Mouse (Mus musculus): ENCODE measurements around the gene Npm3. TPM values are rescaled to one million over a fixed set of nuclear protein-coding genes. Genes with fewer than 3 reads are reported as not detected.

Npm3 gene
- polyA plus RNA-seq, 1 experiment from 2014 or later = 10.6 TPM

- Histone ChIP-seq H3K36me3 (ENCODE audit: control insufficient read depth, insufficient read depth) (no peaks in the 10 kb centered on the region), H3K4me3 (replicated peaks; ENCODE audit: low read length) (no peak overlapping the region), H3K9ac (replicated peaks; ENCODE audit: low read depth, low read length) (no peak overlapping the region), H3K27ac (ENCODE audit: low read length) (no peak overlapping the region), H3K27me3 (replicated peaks; ENCODE audit: control insufficient read depth, insufficient read depth, low read length) (peaks cover 19% of the 10 kb centered on the region), H3K4me1 (replicated peaks; ENCODE audit: control insufficient read depth, insufficient read depth, low read length) (no peaks in the 10 kb centered on the region), H3K4me2 (ENCODE audit: low read length) (no peak overlapping the region), H3K9me3 (ENCODE audit: control insufficient read depth, low read length) (no peaks in the 10 kb centered on the region)
- 68% methylated on average over 8 of the region's 8 CpGs for WGBS
- no peak for ATAC-seq
Measured at GRCm38 (mm10) chr19:45730042-45730441, 19.3 kb downstream of the Npm3 start.

- H3K27ac ChIP-seq (ENCODE audit: low read length) = no peak overlapping the region
- no peaks in the 10 kb centered on the region for H3K27me3 ChIP-seq (replicated peaks; ENCODE audit: control insufficient read depth, insufficient read depth, low read length)
- H3K9ac ChIP-seq (replicated peaks; ENCODE audit: low read depth, low read length) = no peak overlapping the region
- H3K4me3 ChIP-seq (replicated peaks; ENCODE audit: low read length) = no peak overlapping the region
- no peak overlapping the region for H3K4me2 ChIP-seq (ENCODE audit: low read length)
- no peaks in the 10 kb centered on the region for H3K36me3 ChIP-seq (ENCODE audit: control insufficient read depth, insufficient read depth)
- 75% methylated on average over 10 of the region's 10 CpGs for WGBS
- H3K4me1 ChIP-seq (replicated peaks; ENCODE audit: control insufficient read depth, insufficient read depth, low read length) = no peaks in the 10 kb centered on the region
- no peak for ATAC-seq
- H3K9me3 ChIP-seq (ENCODE audit: control insufficient read depth, low read length) = no peaks in the 10 kb centered on the region
Measured at GRCm38 (mm10) chr19:45727231-45727630, 22.2 kb downstream of the Npm3 start.

GRCm38 (mm10) chr19:45725677-45726277 lies 23.6 kb downstream of the Npm3 start:
- no peaks in the 10 kb centered on the region for H3K27me3 ChIP-seq (replicated peaks; ENCODE audit: control insufficient read depth, insufficient read depth, low read length)
- 57% methylated on average over 14 of the region's 14 CpGs for WGBS
- no peak overlapping the region for H3K27ac ChIP-seq (ENCODE audit: low read length)

GRCm38 (mm10) chr19:45722188-45722587 lies 27.2 kb downstream of the Npm3 start:
- WGBS = 72% methylated on average over 5 of the region's 5 CpGs
- Histone ChIP-seq H3K4me3 (replicated peaks; ENCODE audit: low read length) (no peak overlapping the region), H3K27ac (ENCODE audit: low read length) (no peak overlapping the region), H3K9ac (replicated peaks; ENCODE audit: low read depth, low read length) (no peak overlapping the region), H3K4me2 (ENCODE audit: low read length) (no peak overlapping the region), H3K4me1 (replicated peaks; ENCODE audit: control insufficient read depth, insufficient read depth, low read length) (peaks cover 10% of the 10 kb centered on the region), H3K9me3 (ENCODE audit: control insufficient read depth, low read length) (no peaks in the 10 kb centered on the region), H3K36me3 (ENCODE audit: control insufficient read depth, insufficient read depth) (no peaks in the 10 kb centered on the region), H3K27me3 (replicated peaks; ENCODE audit: control insufficient read depth, insufficient read depth, low read length) (no peaks in the 10 kb centered on the region)
- ATAC-seq = no peak

More at GRCm38 (mm10) chr19:45725677-45726277, 23.6 kb downstream of the Npm3 start:
- no peak overlapping the region for H3K9ac ChIP-seq (replicated peaks; ENCODE audit: low read depth, low read length)
- no peak overlapping the region for H3K4me3 ChIP-seq (replicated peaks; ENCODE audit: low read length)
- no peak overlapping the region for H3K4me2 ChIP-seq (ENCODE audit: low read length)
- no peaks in the 10 kb centered on the region for H3K9me3 ChIP-seq (ENCODE audit: control insufficient read depth, low read length)
- no peaks in the 10 kb centered on the region for H3K4me1 ChIP-seq (replicated peaks; ENCODE audit: control insufficient read depth, insufficient read depth, low read length)
- ATAC-seq = no peak
- H3K36me3 ChIP-seq (ENCODE audit: control insufficient read depth, insufficient read depth) = no peaks in the 10 kb centered on the region

- H3K4me2 ChIP-seq (ENCODE audit: low read length) = peak overlapping the region; percentile 53
- ATAC-seq = peak; percentile 24; the same call in 1 of the 2 replicates
- H3K9me3 ChIP-seq (ENCODE audit: control insufficient read depth, low read length) = no peaks in the 10 kb centered on the region
- H3K27ac ChIP-seq (ENCODE audit: low read length) = no peak overlapping the region; the same call in 1 of the 2 replicates
- 64% methylated on average over 3 of the region's 3 CpGs for WGBS
- H3K27me3 ChIP-seq (replicated peaks; ENCODE audit: control insufficient read depth, insufficient read depth, low read length) = no peaks in the 10 kb centered on the region
- peaks cover 15% of the 10 kb centered on the region for H3K4me1 ChIP-seq (replicated peaks; ENCODE audit: control insufficient read depth, insufficient read depth, low read length)
- no peaks in the 10 kb centered on the region for H3K36me3 ChIP-seq (ENCODE audit: control insufficient read depth, insufficient read depth)
- H3K4me3 ChIP-seq (replicated peaks; ENCODE audit: low read length) = no peak overlapping the region; the same call in 1 of the 2 replicates
- H3K9ac ChIP-seq (replicated peaks; ENCODE audit: low read depth, low read length) = peak overlapping the region; percentile 54
Measured at GRCm38 (mm10) chr19:45718286-45718685, 31.1 kb downstream of the Npm3 start.

- peak overlapping the region; percentile 53 for H3K4me2 ChIP-seq (ENCODE audit: low read length)
- H3K9ac ChIP-seq (replicated peaks; ENCODE audit: low read depth, low read length) = peak overlapping the region; percentile 54
- H3K27me3 ChIP-seq (replicated peaks; ENCODE audit: control insufficient read depth, insufficient read depth, low read length) = no peaks in the 10 kb centered on the region
- peak overlapping the region; percentile 72 for H3K27ac ChIP-seq (ENCODE audit: low read length)
- ATAC-seq = peak; percentile 92
- H3K4me1 ChIP-seq (replicated peaks; ENCODE audit: control insufficient read depth, insufficient read depth, low read length) = peaks cover 15% of the 10 kb centered on the region
- no peaks in the 10 kb centered on the region for H3K9me3 ChIP-seq (ENCODE audit: control insufficient read depth, low read length)
- peak overlapping the region; percentile 39 for H3K4me3 ChIP-seq (replicated peaks; ENCODE audit: low read length)
- 1% methylated on average over 16 of the region's 16 CpGs for WGBS
- H3K36me3 ChIP-seq (ENCODE audit: control insufficient read depth, insufficient read depth) = no peaks in the 10 kb centered on the region
Measured at GRCm38 (mm10) chr19:45717493-45718220, 31.7 kb downstream of the Npm3 start.

- no peaks in the 10 kb centered on the region for H3K9me3 ChIP-seq (ENCODE audit: control insufficient read depth, low read length)
- no peak overlapping the region for H3K9ac ChIP-seq (replicated peaks; ENCODE audit: low read depth, low read length)
- no peak overlapping the region for H3K4me2 ChIP-seq (ENCODE audit: low read length)
- H3K27me3 ChIP-seq (replicated peaks; ENCODE audit: control insufficient read depth, insufficient read depth, low read length) = no peaks in the 10 kb centered on the region
- no peak overlapping the region for H3K4me3 ChIP-seq (replicated peaks; ENCODE audit: low read length)
- no peak for ATAC-seq
- no peaks in the 10 kb centered on the region for H3K4me1 ChIP-seq (replicated peaks; ENCODE audit: control insufficient read depth, insufficient read depth, low read length)
- H3K27ac ChIP-seq (ENCODE audit: low read length) = no peak overlapping the region
- H3K36me3 ChIP-seq (ENCODE audit: control insufficient read depth, insufficient read depth) = no peaks in the 10 kb centered on the region
- WGBS = 64% methylated on average over 3 of the region's 3 CpGs
Measured at GRCm38 (mm10) chr19:45708704-45709103, 40.7 kb downstream of the Npm3 start.

Other genes with a start within 250 kb of the Npm3 start
- gene Poll, start 189.1 kb downstream of the Npm3 start, polyA plus RNA-seq (2015; fragmentation: Nextera tagmentation; extraction: Ambion mirVana) = 12.8 and 14.6 TPM in 2 replicates
- gene Gm17018, start 189.0 kb downstream of the Npm3 start, polyA plus RNA-seq (2015; fragmentation: Nextera tagmentation; extraction: Ambion mirVana) = 41.4 and 44.0 TPM in 2 replicates
- 3.2 and 5.7 TPM in 2 replicates for gene Fbxw4, start 89.3 kb downstream of the Npm3 start, polyA plus RNA-seq (2015; fragmentation: Nextera tagmentation; extraction: Ambion mirVana)
- gene Fgf8, start 6.7 kb downstream of the Npm3 start, polyA plus RNA-seq (2015; fragmentation: Nextera tagmentation; extraction: Ambion mirVana) = 0.31 and 0.43 TPM in 2 replicates
- gene Mgea5, start 34.2 kb upstream of the Npm3 start, polyA plus RNA-seq (2015; fragmentation: Nextera tagmentation; extraction: Ambion mirVana) = 77.0 and 90.5 TPM in 2 replicates
- gene Kcnip2, start 66.5 kb upstream of the Npm3 start, polyA plus RNA-seq (2015; fragmentation: Nextera tagmentation; extraction: Ambion mirVana) = 12.3 and 14.6 TPM in 2 replicates
- gene Armh3, start 248.9 kb upstream of the Npm3 start, polyA plus RNA-seq (2015; fragmentation: Nextera tagmentation; extraction: Ambion mirVana) = 23.8 and 25.3 TPM in 2 replicates